Mouse (Mus musculus) left cerebral cortex, postnatal 10 days (tissue): ENCODE results near the gene Ism2. TPM values are rescaled to one million over a fixed set of nuclear protein-coding genes. Genes with fewer than 3 reads are reported as not detected.
"Not testable (repeated sequence)": the region's sequence is repeated elsewhere in the genome, so short reads cannot be mapped to it uniquely, and the experiment has no call there.

Experiments
- DNase-seq, 2 experiments: peaks; one replicate each; pipeline ENCODE4 v3.0.0; 2021 to 2022; ENCODE audit warnings: low spot score in 2 of 2, mixed read lengths in 1 of 2; ENCODE audit errors: extremely low spot score in 1 of 2
- intact Hi-C: fragments of 180-260 bp; cut with DNase I; formaldehyde crosslinking; loops from one replicate; pipeline ENCODE4 v1.15.1; 2025
- total RNA-seq, 2 experiments: library from RNA; stranded (reverse); gene quantifications; 2 replicates each; pipeline ENCODE4 v1.2.3; 2021

Gene Ism2
- total RNA-seq: 1 to 10 TPM in 1 of 2 experiments, under 1 TPM in 1; 0.84 to 1.1 TPM

DNA sequence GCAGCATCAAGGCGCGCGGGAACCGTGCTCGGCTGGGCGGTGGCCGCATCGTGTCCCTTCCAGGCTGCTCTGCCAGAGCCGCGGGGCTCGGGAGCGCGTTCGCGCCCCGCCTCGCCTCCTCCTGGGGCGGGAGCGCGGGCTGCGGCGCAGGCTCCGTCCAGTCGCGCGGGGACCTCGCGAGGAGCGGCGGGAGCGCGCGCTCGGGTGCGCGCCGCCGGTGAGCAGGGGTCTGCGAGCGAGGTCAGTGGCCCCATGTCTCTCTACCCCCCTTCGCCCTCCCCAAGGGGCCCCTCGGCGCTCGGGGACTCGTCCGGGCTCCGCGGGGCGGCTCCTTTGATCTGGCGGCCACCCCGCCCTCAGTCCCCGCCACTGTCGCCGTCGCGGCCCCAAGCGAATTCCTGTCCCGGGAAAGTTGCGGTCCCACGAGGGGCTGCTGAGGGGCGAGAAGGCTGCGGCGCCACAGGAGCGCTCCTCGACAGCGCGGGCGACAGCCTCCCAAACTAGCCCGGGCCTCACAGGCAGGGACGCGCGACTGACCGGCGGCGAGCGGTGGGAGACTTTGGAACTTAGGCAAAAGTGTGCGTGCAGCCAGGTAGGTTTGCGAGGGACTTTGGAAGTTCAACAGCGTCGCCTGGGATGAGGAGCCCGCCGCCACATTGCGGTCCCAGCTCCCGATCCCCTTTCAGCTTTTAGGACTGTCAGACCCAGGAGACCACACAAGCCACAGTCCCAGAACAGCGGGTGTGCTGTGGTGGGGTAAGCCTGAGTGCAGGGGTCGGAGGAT is at the start of gene Ism2:
Gene Ism2, minus strand, starts transcription at position 49 of the 784 bp plus-strand sequence.
- DNase-seq: no peak
- intact Hi-C loops: no loop called here

GRCm38 (mm10) chr12:87348029-87348428 is 48.5 kb upstream of the Ism2 start:
- intact Hi-C loops: no loop called here
- no peak for DNase-seq

DNA sequence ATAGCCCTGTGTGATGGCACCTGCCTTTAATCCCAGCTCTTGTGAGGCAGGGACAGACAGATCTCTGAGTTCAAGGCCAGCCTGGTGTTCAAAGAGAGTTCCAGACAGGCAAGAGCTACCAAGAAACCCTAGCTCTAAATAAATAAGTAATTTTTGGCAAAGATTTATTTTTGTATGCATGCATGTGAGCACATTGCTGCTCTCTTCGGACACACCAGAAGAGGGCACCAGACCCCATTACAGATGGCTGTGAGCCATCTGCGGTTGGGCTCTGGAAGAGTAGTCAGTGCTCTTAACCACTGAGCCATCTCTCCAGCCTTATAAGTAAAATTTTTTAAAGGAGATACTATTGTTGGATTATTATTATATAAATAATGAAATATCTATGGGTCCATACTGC is 48.0 kb upstream of the Ism2 start:
- intact Hi-C loops: no loop called here
- DNase-seq: no peak

DNA sequence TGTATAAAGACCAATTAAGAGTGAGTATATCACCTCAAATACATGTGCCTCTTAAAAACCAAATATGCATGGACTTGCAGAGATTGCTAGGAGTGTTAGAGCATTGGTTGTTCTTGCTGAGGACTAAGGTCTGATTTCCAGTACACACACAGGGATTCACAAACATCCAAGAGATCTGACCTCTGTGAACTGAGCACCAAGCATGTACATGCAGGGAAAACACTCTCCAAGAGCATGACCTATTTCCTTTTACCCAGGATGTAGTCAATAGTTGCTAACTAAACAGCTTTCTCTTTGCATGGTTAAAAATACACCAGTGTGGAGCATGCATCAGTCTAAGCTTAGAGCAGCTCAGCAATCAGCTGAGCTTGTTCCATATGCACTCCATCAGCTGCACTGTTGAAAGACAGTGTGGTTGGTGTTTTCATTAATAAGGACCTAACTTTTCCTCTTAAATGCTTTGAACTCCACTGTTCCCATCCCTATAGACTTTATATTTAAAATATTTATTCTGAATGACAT is 43.6 kb upstream of the Ism2 start:
- no peak for DNase-seq
- intact Hi-C loops: no loop called here

GRCm38 (mm10) chr12:87338082-87338481 is 38.6 kb upstream of the Ism2 start:
- intact Hi-C loops: no loop called here
- no peak for DNase-seq

- intact Hi-C loops: loop anchor here (2.0 kb wide), 1 partner anchor 68 kb away; the partner anchor contains the start of genes Ahsa1 and Vipas39
These were observed 35.4 kb upstream of the Ism2 start for GRCm38 (mm10) chr12:87334886-87335285.

GRCm38 (mm10) chr12:87333794-87334193 is 34.3 kb upstream of the Ism2 start:
- intact Hi-C loops: loop anchor here (2.0 kb wide), 1 partner anchor 67 kb away; the partner anchor contains the start of genes Ahsa1 and Vipas39
- no peak for DNase-seq

More at GRCm38 (mm10) chr12:87334886-87335285, 35.4 kb upstream of the Ism2 start:
- no peak for DNase-seq

DNA sequence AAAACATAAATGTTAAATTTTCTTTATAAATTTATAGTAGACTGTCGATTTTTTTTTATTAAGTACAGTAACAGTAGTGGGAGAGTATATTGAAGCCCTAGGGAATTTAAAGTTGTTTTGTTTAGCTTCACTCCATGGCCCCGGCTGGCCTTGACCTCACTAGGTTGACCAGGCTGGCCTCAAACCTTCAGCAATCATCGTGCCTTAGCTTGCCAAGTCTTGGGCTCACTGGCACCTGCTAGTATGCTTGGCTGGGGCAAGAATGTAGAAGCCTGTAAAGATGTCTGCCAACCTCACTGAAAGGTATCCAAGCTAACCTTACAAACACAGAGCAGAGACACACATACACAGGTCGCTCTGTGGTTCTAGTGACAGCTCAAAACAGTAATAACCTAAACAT is 33.0 kb upstream of the Ism2 start:
- intact Hi-C loops: no loop called here
- DNase-seq: no peak

DNA sequence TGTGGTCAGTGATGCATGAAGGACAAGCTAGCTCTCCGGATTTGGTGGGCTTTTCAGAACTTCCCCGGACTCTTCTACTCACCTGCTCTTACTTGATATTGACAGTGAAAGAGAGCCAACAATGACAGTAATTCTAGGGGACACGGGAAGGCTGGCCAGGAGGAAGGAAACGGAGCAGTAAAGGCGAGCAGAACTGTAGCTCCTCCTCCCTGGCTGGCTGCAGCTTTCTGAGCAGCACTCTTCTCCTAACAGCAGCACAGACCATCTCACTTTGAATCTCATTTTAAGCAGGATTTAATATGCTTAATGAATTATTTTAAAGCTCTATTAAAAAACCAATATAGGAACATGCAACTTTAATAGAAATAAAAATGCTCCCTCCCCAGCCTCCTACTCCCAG is 32.4 kb upstream of the Ism2 start:
- no peak for DNase-seq
- intact Hi-C loops: no loop called here

GRCm38 (mm10) chr12:87331053-87331456 is 31.6 kb upstream of the Ism2 start:
- DNase-seq: no peak
- intact Hi-C loops: no loop called here

GRCm38 (mm10) chr12:87330213-87330612 is 30.7 kb upstream of the Ism2 start:
- intact Hi-C loops: no loop called here
- no peak for DNase-seq

DNA sequence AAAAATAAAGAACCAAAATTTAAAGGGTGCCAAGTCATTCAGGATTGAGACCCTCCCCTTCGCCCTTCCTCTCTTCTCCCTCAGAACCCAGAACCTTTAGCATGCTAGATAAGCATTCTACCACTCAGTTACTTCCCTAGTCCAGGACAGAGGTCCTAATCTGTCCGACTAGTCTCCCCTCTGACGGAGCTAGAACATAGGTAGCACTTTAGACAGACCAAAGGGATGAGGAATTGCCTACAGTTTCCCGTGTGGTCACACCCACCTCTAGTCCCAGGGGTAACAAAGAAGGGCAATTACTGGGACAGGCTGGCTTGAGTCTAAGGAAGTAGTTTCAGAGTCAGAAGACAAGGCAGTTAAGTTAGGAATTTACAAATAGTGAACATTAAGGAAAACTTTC is 28.5 kb upstream of the Ism2 start:
- intact Hi-C loops: no loop called here

GRCm38 (mm10) chr12:87327610-87328009 is 28.1 kb upstream of the Ism2 start:
- DNase-seq: no peak
- intact Hi-C loops: no loop called here

More for the DNA sequence above, 28.5 kb upstream of the Ism2 start:
- no peak for DNase-seq

GRCm38 (mm10) chr12:87325452-87325851 is 25.9 kb upstream of the Ism2 start:
- intact Hi-C loops: no loop called here
- no peak for DNase-seq

DNA sequence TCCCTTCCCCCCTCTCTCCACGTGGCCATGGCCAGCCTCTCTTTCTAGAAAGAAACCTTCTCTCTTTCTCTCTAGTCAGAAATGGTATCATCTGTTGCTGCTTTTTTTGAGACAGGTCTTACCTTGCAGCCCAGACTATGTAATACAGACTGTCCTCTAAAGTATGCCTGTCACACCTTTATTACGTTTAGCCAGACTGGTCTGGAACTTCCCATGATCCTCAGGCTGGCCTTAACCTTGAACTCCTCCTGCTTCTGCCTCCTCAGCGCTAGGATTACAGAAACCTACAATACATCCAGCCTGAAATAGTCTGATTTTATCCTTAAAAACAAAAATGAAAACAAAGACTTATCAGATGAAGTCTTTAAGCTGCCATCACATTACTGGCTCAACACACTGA is 19.7 kb upstream of the Ism2 start:
- intact Hi-C loops: no loop called here
- DNase-seq: no peak

DNA sequence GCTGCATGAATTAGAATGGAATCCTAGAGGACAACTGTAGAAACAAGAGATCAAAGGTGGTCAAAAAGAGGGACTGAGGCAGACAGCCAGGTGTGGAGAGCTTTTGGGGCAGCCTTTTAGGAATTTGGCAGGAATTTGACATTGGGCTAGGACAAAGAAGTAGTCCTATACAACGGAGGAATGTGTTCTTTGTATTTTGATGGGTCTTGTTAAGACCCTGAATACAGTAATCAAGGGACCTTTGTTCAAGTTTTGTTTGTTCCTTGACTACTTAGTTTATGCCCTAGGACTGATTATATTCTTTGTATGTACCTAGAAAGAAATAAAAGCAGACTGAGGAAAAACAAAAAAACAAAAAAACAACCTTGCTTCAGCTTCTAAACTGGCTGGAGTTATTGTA is 18.4 kb upstream of the Ism2 start:
- DNase-seq: no peak
- intact Hi-C loops: no loop called here

DNA sequence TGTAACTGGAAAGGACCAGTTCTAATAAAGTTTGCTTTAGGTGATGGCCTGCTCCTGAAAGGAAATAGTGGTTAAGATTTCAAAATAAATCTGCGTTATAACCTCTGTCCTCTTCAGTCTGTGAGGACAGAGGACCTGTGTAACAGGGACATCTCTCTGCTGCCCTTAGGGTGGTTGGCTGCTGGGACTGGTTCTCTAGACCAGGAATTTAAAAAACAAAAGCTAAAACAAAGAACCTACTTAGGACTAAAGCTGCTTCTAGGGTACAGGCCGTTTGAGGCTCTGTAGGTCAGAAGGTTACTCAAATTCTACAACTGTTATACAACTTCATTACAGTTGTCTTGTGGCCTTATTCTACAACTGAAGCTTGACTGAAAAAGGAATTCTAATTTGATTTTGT is 13.6 kb upstream of the Ism2 start:
- DNase-seq: no peak
- intact Hi-C loops: no loop called here

- DNase-seq, intact Hi-C loops: not testable (repeated sequence)
These were observed 7.0 kb upstream of the Ism2 start for GRCm38 (mm10) chr12:87306584-87306844.

GRCm38 (mm10) chr12:87305767-87306583 is 6.5 kb upstream of the Ism2 start:
- intact Hi-C loops: no loop called here
- DNase-seq: no peak

- no peak for DNase-seq
- intact Hi-C loops: no loop called here
These were observed 1.7 kb upstream of the Ism2 start for GRCm38 (mm10) chr12:87301189-87301588.
